8 mouse cellular contexts compared by ENCODE assay signal in genomic region chr16:30193294-30194261, GRCm38 (mm10).
A peak's percentile ranks its signal among the peaks of the same experiment; 100 is the strongest.
DNase-seq lines count a peak whose midpoint lies in the region; ATAC-seq and TF ChIP-seq lines count a peak whose summit lies in the region.

No protein-coding gene starts in this region.

- H3K9me3 ChIP-seq in hindbrain, postnatal 0 days (ENCODE audit: low read length): no peaks in the 10 kb centered on the region

- H3K4me2 ChIP-seq in hindbrain, postnatal 0 days (ENCODE audit: low read depth, low read length): no peak overlapping the region

- WGBS in hindbrain, postnatal 0 days: 23% methylated on average over 8 of the region's 8 CpGs

- peak; percentile 40 for DNase-seq in cerebellum, adult 11 months
- DNase-seq in adrenal gland, adult (ENCODE audit: inconsistent age in 2 of 2, low spot score in 1 of 2): peak; percentile 68 to 81
- DNase-seq in fibroblast of lung, adult 2 months (ENCODE audit: low read depth): peak; percentile 43
- peak; percentile 80 for DNase-seq in hindbrain, postnatal 0 days (ENCODE audit: low spot score)
- DNase-seq in lung, postnatal 14 days: peak; percentile 73
- DNase-seq in embryo, embryonic 10 days (ENCODE audit: low spot score): no peak

- TF ChIP-seq CTCF in hindbrain, postnatal 0 days (IDR thresholded peaks at IDR 0.05; ENCODE audit: low read depth): no peak

- no peak for ATAC-seq in cerebellum, adult (ENCODE audit: insufficient number of reproducible peaks, low FRiP score, low TSS enrichment)
- peak; percentile 76 for ATAC-seq in hindbrain, postnatal 0 days
- ATAC-seq in erythroblast, adult 5-6 weeks (replicated peaks; ENCODE audit: low FRiP score, poor library complexity, severe bottlenecking): no peak

- no peak overlapping the region for H3K27ac ChIP-seq in hindbrain, postnatal 0 days

- H3K27me3 ChIP-seq in hindbrain, postnatal 0 days (ENCODE audit: insufficient read depth, low read length): no peaks in the 10 kb centered on the region; the same call in 1 of the 2 replicates

- no peak overlapping the region for H3K4me3 ChIP-seq in hindbrain, postnatal 0 days (ENCODE audit: low read length)

- H3K4me1 ChIP-seq in hindbrain, postnatal 0 days (ENCODE audit: insufficient read depth, low read length): peaks cover 11% of the 10 kb centered on the region

- H3K9ac ChIP-seq in hindbrain, postnatal 0 days (replicated peaks; ENCODE audit: low read length): no peak overlapping the region

- H3K36me3 ChIP-seq in hindbrain, postnatal 0 days (ENCODE audit: insufficient read depth, low read length): no peaks in the 10 kb centered on the region
